Mouse (Mus musculus) megakaryocyte progenitor cell, adult 5-6 weeks (primary cell): ENCODE results near the gene Cactin. TPM values are rescaled to one million over a fixed set of nuclear protein-coding genes. Genes with fewer than 3 reads are reported as not detected.

Source experiments
- ATAC-seq: replicated peaks from 2 replicates; pipeline ENCODE4 v1.8.0; 2016; ENCODE audit warnings: mild to moderate bottlenecking, moderate TSS enrichment, inconsistent platforms; ENCODE audit not compliant: poor library complexity
- total RNA-seq, 2 experiments: library from RNA; stranded (forward) in 1 of 2; stranded (reverse) in 1 of 2; fragments of 157-497, 149-512 nt in 1 of 2; fragments of 200-1000 nt in 1 of 2; gene quantifications; 2 replicates each; pipeline versions ENCODE4 v1.2.3 to v1.2.4; 2015 to 2017

The Cactin gene
- total RNA-seq, 2 experiments from 2014 or later: 7.6 to 32.7 TPM

DNA sequence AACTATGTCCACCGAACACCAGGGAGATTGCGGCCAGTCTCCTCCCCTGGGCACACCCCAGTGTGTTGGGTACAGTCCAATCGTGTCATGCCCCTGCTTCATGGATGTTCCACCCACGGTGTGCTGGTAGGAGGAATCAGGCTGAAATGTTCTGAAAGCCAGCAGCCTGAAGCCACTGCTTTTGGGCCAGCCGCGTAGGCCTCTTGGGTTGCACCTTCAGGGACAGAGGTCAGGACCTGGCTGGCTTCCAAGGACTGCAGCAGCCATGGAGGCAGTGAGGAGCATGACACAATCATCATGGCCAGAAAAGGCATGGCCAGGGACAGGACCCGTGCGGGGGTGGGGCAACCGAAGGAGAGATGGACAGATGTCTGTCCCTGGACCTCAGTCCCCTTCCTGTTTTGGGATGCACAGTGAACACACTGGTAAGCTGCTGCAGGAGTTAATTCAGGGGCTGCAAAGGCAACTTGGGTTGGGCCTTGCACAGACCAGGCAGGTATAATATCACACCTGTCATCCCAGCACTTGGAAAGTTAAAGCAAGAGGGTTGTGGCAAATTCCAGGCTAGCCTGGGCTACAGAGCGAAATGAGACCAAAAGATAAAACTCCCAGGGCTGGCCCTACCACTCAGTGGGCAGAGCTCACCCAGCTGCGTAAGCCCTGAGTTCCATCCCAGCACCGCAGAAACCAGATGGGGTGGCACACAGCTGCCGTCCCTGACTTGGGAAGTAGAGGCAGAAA lies 2.1 kb upstream of the Cactin start:
- ATAC-seq: no peak

DNA sequence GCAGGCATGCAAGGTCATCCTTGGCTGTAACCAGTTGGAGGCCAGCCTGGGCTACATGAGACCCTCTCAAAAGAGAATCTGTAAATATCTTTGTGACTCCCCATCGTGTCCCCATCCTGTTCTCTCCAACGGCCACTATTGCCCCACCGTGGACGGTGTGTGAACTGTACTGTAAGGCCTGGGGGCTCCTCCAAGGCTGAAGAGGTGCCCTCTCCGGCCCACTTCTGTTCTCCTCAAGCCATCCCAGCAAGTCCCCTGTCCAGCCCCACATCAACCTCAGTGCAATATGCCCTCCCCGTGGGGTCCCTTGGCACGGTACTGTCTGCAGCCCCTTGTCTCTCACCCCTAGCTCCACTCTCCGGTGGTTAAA lies 1.6 kb upstream of the Cactin start:
- ATAC-seq: no peak

DNA sequence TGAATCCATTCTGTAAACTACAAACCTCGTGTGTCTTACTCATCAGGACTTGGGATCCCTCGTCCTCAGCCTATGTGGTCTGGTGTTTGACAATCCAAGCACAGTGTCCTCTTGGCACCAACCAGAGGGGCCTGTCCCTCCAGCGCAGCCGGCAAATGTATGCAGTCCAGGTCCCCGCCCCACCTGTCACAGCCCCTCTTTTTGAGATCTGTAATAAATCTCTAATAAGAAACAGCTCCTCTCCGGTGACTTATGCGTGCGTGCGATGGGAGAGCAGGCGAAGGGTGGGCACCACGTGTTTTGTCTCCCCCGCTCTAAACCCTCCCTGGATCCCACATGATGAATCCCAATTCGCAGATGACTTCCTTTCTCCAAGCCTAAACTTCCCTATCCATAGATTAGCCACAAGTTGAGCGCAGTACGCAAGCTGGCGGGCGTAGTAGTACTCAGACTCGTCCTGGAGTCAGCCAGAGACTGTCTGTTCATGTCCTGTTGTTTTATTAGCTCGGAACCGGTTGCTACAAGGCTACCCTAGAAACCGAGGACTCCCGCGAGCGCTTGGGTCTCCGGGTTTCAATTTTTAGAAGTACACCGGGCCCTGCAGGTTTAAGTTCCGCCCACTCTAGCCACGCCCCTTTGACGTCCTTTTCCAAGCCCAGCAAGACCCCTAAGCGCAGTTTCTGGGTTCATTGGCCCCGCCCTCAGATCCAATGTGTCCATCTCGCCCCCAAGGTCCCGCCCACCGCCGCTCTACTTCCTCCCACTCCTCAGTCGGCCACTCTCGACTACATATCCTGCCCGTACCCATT lies 958 bp upstream of the Cactin start:
- peak; percentile 69 for ATAC-seq

DNA sequence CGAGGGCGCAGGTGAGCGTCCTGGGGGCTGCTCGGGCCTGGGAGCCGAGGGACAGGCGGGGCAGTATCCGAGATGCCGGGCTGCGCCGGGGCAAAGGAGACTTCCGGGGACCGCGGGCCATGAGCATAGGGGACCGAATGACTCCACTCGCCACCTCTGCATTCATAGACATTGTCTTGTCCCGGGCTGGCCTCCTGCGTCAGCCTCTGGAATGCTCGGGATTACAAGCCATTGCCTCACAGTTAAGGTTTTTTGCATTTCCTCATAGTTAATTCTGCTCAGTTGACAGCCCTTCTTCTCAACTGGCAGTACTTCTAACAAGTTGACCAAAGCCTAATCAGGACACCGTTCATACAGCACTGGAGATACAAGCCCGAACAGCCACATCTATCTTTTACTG lies 533 bp downstream of the Cactin start:
- no peak for ATAC-seq

DNA sequence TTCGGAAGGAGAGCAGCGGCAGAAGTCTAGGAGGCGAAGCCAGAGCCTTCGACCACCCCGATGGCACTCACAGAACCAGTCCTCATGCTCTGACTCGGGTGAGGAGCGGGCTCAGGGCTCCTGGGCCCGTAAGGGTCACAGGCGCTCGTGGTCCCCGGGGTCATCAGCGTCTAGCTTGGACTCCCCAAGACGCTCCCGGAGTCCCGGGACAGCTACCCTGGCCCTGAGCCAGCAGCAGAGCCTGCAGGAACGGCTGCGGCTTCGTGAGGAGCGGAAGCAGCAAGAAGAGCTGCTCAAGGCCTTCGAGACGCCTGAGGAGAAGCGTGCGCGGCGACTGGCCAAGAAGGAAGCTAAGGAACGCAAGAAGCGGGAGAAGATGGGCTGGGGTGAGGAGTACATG lies 1.5 kb downstream of the Cactin start:
- no peak for ATAC-seq

DNA sequence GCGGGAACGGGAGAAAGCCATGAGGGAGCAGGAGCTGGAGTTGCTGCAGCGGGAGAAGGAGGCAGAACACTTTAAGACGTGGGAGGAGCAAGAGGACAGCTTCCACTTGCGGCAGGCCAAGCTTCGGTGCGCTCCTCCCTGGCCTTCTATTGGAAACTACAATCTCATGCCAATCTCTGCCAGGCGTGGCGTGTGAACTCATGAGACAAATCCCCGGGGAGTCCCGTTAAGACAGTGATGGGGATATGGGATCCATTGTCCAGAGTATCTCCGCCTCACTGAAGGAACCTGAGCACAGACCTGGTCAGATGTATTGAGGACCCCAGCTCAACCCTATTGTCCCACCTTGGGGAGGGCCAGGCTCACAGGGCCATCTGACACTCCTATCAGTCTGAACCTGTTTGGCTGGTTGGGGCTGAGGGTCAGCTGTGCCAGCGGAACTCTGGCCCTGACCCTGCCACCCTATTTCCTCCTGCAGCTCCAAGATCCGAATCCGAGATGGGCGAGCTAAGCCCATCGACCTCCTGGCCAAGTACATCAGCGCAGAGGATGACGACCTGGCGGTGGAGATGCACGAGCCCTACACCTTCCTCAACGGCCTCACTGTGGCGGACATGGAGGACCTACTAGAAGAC lies 2.4 kb downstream of the Cactin start:
- no peak for ATAC-seq

DNA sequence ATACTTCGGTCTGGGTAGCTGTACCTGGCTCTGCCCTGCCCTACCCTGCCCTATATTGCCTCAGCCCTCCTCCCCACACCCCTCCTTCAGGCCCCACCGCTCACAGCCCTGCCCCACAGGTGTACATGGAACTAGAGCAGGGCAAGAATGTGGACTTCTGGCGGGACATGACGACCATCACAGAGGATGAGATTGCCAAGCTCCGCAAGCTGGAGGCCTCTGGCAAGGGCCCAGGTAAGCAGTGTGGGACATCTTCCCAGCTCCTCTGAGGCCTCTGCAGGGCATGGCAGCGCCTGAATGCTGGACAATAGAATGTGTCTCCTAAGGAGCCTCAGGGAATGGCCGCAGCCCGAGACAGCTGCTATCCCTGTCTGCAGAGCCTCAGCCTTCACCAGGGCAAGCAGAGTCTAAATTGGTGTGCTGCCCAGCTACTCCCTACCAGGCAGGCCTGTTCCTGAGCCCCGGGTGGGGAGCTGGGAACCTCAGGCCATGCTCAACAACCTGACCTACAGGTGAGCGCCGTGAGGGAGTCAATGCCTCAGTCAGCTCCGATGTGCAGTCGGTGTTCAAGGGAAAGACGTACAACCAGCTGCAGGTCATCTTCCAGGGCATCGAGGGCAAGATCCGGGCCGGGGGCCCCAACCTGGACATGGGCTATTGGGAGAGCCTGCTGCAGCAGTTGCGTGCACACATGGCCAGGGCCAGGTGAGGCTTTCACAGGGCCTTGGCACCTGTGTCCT lies 3.1 kb downstream of the Cactin start:
- no peak for ATAC-seq

DNA sequence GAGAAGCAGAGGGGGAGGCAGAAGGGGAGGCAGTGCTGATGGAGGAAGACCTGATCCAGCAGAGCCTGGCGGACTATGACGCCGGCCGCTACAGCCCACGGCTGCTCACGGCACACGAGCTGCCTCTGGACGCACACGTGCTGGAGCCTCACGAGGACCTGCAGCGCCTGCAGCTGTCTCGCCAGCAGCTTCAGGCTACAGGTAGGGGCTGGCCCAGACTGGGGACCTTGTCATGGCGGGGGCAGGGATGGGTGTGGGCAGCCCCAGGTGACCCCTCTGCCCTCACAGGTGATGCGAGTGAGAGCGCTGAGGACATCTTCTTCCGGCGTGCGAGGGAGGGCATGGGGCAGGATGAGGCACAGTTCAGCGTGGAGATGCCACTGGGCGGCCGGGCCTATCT lies 4.3 kb downstream of the Cactin start:
- ATAC-seq: no peak

DNA sequence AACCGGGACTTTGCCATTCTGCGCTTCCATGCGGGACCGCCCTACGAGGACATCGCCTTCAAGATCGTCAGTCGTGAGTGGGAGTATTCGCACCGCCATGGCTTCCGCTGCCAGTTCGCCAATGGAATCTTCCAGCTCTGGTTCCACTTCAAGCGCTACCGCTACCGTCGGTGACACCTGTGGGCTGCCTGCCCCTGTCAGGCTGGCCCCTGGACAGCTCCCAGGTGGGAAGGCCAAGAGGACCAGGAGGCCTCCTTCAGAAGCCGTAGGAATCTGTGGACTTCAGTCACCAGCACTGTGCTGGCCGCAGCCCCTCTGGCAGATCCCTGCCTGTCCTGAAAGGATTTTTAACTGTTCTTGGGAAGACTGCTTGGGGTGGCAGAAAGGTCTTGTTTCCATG lies 4.9 kb downstream of the Cactin start:
- ATAC-seq: no peak

DNA sequence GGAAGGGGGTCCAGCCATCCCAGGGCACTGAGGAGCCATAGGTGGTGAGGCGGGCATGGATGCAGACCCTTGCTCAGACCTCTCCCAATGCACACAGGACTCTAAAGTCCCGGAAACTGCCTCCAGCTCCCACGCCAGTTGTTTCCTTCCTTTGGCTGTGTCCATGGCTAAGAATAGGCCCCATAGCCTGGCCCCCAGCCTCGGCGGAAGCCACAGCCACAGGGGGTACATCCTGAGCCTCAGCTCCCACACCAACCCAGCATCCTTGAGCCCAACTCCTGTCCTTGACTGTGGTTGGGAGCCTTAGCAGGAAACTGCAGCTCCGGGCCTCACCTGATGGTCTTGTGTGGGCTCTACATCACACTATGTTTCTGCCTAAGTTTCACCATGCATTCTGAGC lies 6.0 kb downstream of the Cactin start:
- ATAC-seq: peak; percentile 30

DNA sequence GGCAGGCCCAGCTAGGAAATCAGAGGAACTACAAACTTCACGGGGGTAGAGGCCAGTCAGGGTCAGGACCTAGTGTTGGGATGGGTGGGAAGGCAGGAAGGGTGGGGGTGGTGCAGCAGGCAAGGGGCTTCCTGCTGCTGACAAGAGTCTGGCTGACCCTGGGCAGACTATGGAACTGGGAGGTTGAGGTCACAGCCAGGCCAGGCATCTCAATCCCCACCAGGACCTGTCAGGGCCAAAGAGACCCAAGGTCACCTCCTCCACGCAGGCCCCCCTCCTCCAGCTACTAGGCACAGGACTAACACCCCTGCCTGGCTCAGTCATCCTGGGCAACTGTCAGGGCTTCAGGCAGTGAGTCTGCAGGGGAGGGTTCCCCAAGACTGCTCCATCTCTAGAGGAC lies 7.1 kb downstream of the Cactin start:
- no peak for ATAC-seq

DNA sequence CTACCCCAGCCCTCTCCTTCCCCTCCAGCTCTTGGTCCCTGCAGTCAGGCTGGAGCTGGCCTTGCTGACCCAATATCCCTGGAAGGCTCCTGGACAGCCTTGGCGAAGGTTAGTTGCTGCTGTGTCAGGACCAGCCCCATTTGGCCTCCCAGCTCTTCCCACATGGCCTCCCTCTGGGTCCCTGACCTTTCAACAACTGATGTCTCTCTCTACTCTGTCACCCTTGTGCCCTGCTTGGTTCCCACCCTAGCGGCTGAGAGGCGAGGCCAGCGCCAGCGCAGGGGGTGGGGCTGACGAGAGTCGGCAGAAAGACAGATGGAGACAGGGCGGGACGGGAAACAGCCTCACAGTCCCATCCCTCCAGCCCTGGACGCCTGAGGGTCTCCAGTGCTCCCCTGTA lies 7.5 kb downstream of the Cactin start, which contains the start of gene Tbxa2r:
Gene Tbxa2r, plus strand, starts transcription at position 346 of the 400 bp plus-strand sequence.
- peak; percentile 71 for ATAC-seq

DNA sequence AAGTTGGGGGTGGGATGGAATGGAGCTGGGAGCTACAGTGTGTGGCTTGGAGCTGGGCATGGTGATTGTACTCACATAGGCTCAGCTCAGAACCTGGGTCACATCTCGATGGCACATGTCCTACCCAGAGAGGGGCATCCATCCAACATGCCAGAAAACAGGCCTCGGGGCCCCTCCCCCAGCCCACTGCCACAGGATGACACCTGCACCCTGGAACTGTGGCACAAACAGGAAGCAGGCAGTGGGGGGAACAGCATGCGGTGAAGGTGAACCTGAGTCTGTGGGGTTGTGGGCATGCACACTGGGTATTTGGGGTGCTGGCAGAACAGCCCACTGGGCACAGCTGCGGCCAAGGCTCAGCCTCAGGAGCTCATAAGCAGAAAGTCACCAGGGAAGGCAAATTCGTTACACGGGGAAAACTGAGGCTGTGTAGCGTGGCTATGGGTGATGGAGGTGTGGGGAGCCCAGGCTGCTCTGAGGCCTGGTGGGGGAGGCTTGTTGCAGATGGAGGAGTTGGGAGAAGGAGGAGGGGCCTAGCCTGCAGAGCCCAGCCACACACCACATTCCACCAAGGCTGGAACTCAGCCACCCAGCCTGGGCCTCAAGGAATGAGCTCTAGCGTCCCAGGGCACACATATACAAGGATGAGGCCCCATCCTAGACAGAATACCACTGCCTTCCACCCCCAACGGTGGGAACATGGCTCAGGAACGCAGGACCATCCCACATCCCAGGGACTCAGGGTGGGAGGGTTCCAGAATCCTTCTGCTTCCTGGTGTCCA lies 8.5 kb downstream of the Cactin start:
- ATAC-seq: no peak; the same call in 1 of the 2 replicates

DNA sequence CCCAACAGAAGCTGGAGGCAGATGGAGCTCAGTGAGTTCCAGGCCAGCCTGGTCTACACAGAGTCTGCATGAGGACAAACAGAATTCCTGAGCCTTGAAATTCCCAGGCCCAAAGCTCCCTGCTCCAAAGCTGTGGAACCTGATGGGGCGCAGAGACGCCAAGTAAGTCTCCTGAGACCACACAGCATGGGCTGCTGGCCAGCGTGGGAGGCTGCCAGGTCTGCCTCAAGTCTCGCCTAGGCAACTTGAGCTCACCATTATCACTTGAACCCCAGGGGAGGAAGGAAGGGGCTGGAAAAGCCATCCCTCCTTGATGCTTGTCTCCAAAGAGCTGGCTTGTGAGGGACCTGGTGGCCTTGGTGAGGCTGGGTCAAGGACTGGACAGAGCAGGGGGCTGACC lies 9.1 kb downstream of the Cactin start:
- ATAC-seq: no peak

DNA sequence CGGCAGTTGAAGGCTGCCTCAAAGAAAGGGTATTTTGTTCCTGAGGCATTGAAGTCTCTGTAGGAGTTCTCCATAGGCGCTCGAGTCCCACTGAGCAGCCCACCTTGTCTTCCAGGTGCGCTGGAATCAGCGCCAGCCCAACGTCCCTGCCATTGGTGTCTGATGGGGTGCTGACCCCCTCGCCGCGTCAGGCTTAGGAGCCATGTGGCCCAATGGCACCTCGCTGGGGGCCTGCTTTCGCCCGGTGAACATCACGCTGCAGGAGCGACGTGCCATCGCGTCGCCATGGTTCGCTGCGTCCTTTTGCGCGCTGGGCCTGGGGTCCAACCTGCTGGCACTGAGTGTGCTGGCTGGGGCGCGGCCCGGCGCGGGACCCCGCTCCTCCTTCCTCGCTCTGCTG lies 11.4 kb downstream of the Cactin start:
- no peak for ATAC-seq

DNA sequence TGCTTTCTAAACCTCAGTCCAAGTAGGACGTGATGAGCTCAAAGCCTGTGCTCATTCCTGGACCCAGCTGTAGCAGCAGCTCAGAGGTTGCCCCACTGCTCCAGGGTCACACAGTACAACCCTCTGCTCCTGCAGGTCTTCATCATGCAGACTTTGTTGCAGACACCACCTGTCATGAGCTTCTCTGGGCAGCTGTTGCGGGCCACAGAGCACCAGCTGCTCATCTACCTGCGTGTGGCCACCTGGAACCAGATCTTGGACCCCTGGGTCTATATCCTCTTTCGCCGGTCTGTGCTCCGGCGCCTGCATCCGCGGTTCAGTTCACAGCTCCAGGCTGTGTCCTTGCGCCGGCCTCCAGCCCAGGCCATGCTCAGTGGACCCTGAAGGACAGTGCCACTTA lies 13.4 kb downstream of the Cactin start:
- no peak for ATAC-seq

DNA sequence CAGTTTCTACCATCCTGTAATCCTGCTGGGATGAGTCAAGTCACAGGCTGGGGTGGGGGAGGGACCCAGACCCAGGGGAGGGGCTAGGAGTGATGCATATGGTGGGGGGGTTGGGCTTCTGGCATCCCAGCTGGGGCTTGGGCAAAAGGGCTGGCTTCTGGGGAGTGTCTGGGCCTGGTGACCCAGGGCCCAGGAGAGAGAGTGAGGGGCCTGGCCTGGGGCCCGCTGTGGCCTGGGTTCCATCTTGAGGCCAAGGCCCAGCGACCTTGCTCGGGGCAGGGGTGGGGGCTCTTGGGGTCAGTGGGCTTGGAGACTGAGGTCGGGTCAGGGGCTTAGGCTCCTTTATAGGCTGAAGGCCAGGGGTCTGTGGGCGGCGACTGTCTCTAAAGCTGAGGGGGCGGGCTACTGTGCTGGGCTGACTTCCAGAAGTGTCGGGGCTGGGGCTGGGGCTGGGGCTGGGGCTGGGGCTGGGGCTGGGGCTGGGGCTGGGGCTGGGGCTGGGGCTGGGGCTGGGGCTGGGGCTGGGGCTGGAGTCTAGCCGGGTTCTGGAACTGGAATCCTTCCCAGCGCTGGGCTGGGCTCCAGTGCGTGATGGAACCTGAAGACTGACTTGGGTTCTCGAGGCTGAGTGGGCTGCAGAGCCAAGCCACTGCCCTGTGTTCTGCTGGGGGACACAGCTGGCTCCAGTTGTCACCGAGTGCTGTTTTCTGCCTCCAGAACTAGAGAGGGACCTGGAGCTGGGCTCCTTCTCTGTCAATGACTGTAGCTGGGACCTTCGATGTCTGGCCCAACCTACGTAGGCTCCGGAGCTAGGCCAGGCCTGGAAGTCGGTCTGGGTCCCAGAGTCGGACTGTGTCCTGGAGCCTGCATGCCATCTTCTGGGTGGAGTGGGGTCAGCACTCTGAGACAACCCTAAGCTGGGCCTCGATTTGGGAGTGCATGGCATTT lies 14.8 kb downstream of the Cactin start:
- no peak for ATAC-seq

DNA sequence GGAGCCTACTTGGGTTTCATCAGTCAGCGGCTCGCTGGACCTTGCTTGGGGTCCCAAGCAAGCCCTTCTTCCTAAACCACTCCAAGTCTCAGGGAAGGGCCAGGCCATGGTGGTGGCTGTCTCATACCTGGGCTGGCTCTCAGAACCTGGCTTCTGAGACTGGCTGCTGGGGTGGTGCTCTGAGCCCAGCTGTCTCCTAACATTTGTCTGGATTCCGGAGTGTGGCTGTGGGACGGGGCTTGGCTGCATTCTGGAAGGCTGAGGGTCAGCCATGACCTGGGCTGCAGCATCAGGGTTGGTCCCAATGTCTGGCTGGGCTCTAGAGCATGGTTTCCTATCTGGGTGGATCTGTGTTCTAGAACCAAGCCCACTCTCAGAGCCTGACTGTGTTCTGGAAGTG lies 15.7 kb downstream of the Cactin start:
- ATAC-seq: no peak

DNA sequence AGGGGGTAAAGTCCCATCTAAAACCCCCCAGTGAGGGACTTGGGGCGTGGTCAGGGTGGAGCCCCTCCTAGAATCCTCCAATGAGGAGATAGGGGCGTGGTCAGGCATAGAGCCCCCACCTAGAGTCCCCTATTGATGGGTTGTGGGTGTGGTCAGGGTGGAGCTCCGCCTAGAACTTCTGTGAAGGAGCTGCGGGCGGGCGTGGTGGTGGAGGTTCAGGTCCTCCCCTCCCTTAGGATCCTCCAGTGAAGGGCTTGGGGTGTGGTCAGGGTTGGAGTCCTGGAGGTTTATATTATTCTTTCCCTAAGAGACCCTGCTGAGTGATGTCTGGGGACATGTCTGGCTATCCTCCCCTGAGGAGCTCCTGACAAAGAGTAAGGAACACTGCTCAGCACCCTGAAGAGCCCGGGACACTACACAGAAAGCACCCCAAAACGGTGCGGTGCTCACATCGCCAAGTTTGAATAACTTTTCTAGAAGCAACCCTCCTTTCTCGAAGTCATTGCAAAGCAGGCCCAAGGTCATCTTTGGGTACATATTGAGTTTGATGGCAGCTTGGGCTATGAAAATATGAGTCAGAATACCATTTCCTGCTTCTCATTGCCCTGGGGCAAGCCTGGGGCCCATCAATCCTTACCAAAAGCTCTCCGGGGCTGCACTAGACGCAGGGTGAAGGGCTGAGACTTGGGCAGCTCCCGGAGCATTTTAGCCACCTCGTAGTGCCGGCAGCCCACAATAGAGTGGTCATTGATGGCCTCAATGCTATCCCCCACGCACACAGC lies 19.8 kb downstream of the Cactin start:
- no peak for ATAC-seq
